Mouse (Mus musculus) spleen, adult 2 months (tissue): ENCODE measurements around the gene Pde4c. TPM values are rescaled to one million over a fixed set of nuclear protein-coding genes. Genes with fewer than 3 reads are reported as not detected.

Experiments
- DNase-seq, 2 experiments: peaks; one replicate each; pipeline versions ENCODE4 v3.0.0 to v3.0.0-alpha.2; 2012 to 2021; ENCODE audit warnings: low spot score in 2 of 2, low read depth in 1 of 2
- H3K27ac ChIP-seq: fragments of 200-500 bp; 2 replicates; pipeline ENCODE4 v1.5.1; 2012; ENCODE audit warnings: low read length, inconsistent platforms; ENCODE audit not compliant: insufficient read depth
- H3K27me3 ChIP-seq: fragments of 200-500 bp; 2 replicates; pipeline ENCODE4 v1.6.1; 2012; ENCODE audit warnings: mild to moderate bottlenecking, moderate library complexity, low read length, inconsistent platforms; ENCODE audit not compliant: control insufficient read depth, insufficient read depth
- H3K36me3 ChIP-seq: fragments of 200-500 bp; 2 replicates; pipeline ENCODE4 v1.6.1; 2012; ENCODE audit warnings: mild to moderate bottlenecking, low read length, inconsistent platforms; ENCODE audit not compliant: control insufficient read depth, insufficient read depth
- H3K4me1 ChIP-seq: fragments of 200-500 bp; 2 replicates; pipeline ENCODE4 v1.6.1; 2011; ENCODE audit warnings: inconsistent platforms; ENCODE audit not compliant: control insufficient read depth, insufficient read depth, insufficient read length
- H3K4me3 ChIP-seq: fragments of 200-500 bp; 2 replicates; pipeline ENCODE4 v1.5.1; 2011; ENCODE audit warnings: mild to moderate bottlenecking, inconsistent platforms; ENCODE audit not compliant: insufficient read depth, insufficient read length; ENCODE audit errors: extremely low read depth
- CTCF ChIP-seq: fragments of 200-500 bp; IDR thresholded peaks from 2 replicates; pipeline ENCODE4 v1.5.1; 2011; ENCODE audit warnings: mild to moderate bottlenecking, inconsistent platforms; ENCODE audit not compliant: insufficient read depth, insufficient read length, insufficient replicate concordance; ENCODE audit errors: extremely low read depth
- POLR2A ChIP-seq: fragments of 200-500 bp; IDR thresholded peaks from 2 replicates; pipeline ENCODE4 v1.6.1; 2011; ENCODE audit warnings: low read depth, low read length, inconsistent platforms
- WGBS: fragments of 180-500 bp; shearing (Covaris S2); methylation state at CpG from one replicate; pipeline ENCODE4 v1.1.7; 2018; 5-methylcytosine and 5-hydroxymethylcytosine counted together
- polyA plus RNA-seq: library from polyadenylated mRNA; depleted of rRNA; stranded (reverse); fragments of >200 nt; gene quantifications from 2 replicates; pipeline ENCODE4 v1.2.3, GENCODE M21; 2012

The Pde4c gene
- polyA plus RNA-seq, 1 experiment, result 2.8 TPM

DNA sequence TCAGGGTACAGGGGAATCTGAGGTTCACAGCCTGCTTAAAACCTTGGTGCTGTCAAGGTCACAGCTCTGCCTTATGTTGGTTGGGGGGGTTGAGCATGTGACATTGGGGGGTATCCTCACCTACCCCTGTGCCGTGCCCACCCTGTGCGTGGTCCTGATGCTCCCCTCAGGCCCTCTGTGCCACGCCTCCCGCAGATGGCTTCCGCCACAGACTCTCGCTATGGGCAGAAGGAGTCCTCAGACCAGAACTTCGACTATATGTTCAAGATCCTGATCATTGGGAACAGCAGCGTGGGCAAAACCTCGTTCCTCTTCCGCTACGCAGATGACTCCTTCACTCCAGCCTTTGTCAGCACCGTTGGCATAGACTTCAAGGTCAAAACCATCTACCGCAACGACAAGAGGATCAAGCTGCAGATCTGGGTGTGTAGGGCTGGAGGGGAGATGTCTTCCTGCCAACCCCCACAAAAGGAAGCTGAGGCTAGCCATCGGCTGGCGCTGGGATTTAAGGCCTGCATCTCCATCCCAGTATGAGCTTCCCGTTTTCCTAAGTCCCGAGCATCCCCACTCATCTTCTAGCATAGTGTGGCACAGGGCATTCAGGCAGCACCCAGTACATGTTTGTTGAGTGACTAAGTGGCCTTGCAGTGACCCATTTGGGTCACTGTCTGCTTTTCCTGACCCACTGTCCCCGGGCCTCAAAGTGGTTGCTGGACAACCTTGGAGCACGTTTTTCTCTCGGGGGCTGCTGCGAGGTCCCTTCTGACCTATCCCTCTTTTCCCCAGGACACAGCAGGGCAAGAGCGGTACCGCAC lies 32.3 kb downstream of the Pde4c start:
- WGBS, result 87% methylated on average over 24 of the region's 24 CpGs
- Histone ChIP-seq H3K36me3 (peaks cover 5% of the 10 kb centered on the region; the same call in 1 of the 2 replicates), H3K27ac (no peak overlapping the region), H3K4me1 (peaks cover 21% of the 10 kb centered on the region), H3K27me3 (no peaks in the 10 kb centered on the region), H3K4me3 (no peak overlapping the region)
- peak in 1 of 2 experiments; percentile 4 for DNase-seq
- TF ChIP-seq POLR2A (no peak), CTCF (no peak)

GRCm38 (mm10) chr8:70756476-70757040 lies 33.0 kb downstream of the Pde4c start:
- 95% methylated on average over 6 of the region's 6 CpGs for WGBS
- H3K4me3 ChIP-seq, result no peak overlapping the region
- TF ChIP-seq POLR2A (no peak), CTCF (no peak)
- peaks cover 21% of the 10 kb centered on the region for H3K4me1 ChIP-seq
- H3K27ac ChIP-seq, result no peak overlapping the region
- H3K36me3 ChIP-seq, result peaks cover 5% of the 10 kb centered on the region; the same call in 1 of the 2 replicates
- H3K27me3 ChIP-seq, result no peaks in the 10 kb centered on the region
- DNase-seq, result peak in 1 of 2 experiments; percentile 1

- Histone ChIP-seq H3K27ac (no peak overlapping the region), H3K4me1 (peaks cover 20% of the 10 kb centered on the region), H3K27me3 (no peaks in the 10 kb centered on the region), H3K4me3 (no peak overlapping the region), H3K36me3 (peaks cover 5% of the 10 kb centered on the region; the same call in 1 of the 2 replicates)
- TF ChIP-seq POLR2A (no peak), CTCF (peak; percentile 54; the same call in 1 of the 2 replicates)
- DNase-seq, result peak in 1 of 2 experiments; percentile 20
- 87% methylated on average over 22 of the region's 22 CpGs for WGBS
Measured at GRCm38 (mm10) chr8:70757523-70758307, 34.2 kb downstream of the Pde4c start.

- H3K36me3 ChIP-seq, result peaks cover 8% of the 10 kb centered on the region
- DNase-seq, result peak in 1 of 2 experiments; percentile 2
- H3K4me1 ChIP-seq, result peaks cover 15% of the 10 kb centered on the region
- 92% methylated on average over 7 of the region's 7 CpGs for WGBS
- no peaks in the 10 kb centered on the region for H3K27me3 ChIP-seq
- H3K4me3 ChIP-seq, result no peak overlapping the region
- no peak overlapping the region for H3K27ac ChIP-seq
- no peak for TF ChIP-seq CTCF
- no peak for TF ChIP-seq POLR2A
Measured at GRCm38 (mm10) chr8:70758308-70758615, 34.7 kb downstream of the Pde4c start.

DNA sequence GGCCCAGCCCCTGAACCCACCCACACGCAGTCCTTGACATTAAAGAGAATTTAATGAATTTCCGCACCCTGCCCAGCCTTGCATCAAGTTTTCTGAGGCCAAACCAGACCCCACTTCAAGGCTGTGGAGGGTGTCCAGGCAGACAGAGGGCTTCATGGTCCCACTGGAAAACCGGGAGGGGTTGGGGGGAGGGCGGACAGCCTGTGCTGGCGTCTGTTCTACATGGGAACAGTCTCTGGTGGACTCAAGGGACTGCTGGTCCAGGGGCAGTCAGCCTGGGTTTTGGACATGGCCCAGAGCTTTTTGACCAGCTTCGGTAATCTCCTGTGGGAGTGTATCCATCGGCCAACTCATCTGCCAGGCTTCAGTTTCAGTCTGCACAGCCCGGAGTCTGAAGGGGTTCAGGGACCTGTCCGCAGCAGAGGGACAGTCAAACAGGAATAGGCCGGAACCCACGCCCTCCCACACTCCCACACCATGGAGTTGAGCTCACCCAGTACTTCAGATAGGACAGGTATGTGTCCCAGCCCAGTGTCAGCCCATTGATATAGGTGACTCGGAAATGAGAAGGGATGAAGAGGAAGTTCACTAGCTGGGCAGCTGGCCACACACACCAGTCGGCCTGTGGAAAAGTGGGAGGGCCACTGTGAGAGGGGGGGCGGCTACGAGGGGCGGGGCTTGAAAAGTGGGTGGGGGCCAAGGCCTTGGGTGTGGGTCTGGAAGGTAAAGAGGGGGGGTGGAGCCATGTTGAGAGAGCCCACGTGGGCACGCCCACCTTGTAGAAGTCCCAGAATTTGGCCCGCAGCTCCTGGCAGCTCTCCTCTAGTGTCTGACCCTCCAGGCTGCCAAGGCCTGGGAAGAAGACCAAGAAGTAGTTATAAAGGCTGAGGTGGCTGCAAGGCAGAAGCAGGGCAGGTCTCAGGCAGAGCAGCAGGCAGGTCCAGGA lies 35.4 kb downstream of the Pde4c start:
- H3K36me3 ChIP-seq, result peaks cover 11% of the 10 kb centered on the region
- H3K27ac ChIP-seq, result no peak overlapping the region
- WGBS, result 84% methylated on average over 19 of the region's 19 CpGs
- H3K4me1 ChIP-seq, result peaks cover 14% of the 10 kb centered on the region
- no peak for TF ChIP-seq CTCF
- no peak for TF ChIP-seq POLR2A
- no peak overlapping the region for H3K4me3 ChIP-seq
- no peaks in the 10 kb centered on the region for H3K27me3 ChIP-seq
- no peak for DNase-seq

- peak overlapping the region; percentile 72 for H3K4me3 ChIP-seq
- H3K27me3 ChIP-seq, result no peaks in the 10 kb centered on the region
- WGBS, result 2% methylated on average over 22 of the region's 22 CpGs
- DNase-seq, result no peak
- H3K4me1 ChIP-seq, result peaks cover 16% of the 10 kb centered on the region; the same call in 1 of the 2 replicates
- TF ChIP-seq POLR2A (no peak), CTCF (no peak)
- peaks cover 17% of the 10 kb centered on the region for H3K36me3 ChIP-seq
- H3K27ac ChIP-seq, result peak overlapping the region; percentile 61
Measured at GRCm38 (mm10) chr8:70760350-70760749, 36.8 kb downstream of the Pde4c start.
